Mouse (Mus musculus): ENCODE measurements at regions not wholly inside any gene's neighbourhood (a gene's known extent, or its start where the extent isn't known, plus 50 kb on each side); places are given as distances from the start of the nearest gene placed in this dataset.

DNA sequence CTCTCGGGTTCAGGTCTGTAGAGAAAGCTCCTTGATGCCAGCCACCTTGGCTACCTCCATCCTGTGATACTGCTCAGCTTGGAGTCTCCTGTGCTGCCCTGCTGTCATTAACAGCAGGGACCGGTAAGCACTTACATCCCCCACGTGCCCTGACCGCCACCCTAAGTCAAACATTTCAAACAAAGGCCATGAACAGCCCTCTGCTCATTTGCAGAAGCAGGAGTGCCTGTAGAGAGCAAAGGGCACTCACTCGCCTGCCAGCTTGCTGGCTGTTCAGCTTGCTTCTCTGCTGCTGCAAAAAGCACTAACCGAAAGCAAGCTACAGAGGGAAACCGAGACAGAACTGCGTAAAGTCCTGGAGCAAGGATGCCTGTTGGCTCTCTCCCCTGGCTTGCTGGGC, 61.8 kb upstream of the Thy1 start:
- no peak for DNase-seq (ENCODE audit: low read depth)

DNA sequence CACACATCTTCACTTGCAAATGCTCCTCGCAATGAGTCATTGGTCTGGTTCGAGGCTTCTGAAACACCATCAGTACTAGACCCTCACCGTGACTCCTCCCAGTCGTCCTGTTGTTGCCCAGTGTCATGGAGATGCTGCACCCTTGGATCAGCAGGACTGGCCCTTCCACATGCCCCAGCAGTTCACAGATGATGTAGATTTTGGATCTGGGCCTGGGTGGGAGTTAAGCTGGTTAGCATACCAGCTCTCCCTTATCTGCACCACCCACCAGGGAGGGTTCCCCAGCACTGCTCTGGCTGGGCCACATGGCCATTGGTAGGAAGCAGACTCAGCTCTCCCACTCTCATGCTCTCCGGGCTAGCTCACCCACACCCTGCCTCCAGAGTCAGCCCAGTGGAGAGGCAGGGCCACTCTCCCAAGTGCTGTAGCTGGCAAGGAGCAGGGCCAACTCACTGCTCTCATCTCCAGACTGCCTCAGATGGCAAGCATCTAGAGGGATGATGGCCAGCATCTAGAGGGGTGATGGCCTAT, 60.8 kb upstream of the Thy1 start:
- no peak for DNase-seq (ENCODE audit: low read depth)

DNA sequence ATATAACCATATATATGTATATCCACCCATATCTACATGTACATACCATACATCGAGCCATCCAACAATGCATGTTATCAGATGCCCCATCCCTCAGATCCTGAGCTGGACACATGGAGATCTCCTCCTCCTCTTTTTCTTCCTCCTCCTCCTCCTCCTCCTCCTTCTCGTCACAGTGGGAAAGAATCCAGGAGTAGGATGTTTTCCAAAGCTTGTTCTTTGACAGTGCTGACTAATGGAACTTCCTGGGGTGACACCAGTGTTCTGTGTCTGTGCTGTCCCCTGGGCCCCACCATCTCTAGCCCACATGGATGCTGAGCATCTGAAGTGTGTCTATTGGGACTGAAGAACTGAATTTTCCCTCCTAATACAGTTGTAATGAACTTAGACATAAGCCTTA, 60.0 kb upstream of the Thy1 start:
- no peak for DNase-seq (ENCODE audit: low read depth)

DNA sequence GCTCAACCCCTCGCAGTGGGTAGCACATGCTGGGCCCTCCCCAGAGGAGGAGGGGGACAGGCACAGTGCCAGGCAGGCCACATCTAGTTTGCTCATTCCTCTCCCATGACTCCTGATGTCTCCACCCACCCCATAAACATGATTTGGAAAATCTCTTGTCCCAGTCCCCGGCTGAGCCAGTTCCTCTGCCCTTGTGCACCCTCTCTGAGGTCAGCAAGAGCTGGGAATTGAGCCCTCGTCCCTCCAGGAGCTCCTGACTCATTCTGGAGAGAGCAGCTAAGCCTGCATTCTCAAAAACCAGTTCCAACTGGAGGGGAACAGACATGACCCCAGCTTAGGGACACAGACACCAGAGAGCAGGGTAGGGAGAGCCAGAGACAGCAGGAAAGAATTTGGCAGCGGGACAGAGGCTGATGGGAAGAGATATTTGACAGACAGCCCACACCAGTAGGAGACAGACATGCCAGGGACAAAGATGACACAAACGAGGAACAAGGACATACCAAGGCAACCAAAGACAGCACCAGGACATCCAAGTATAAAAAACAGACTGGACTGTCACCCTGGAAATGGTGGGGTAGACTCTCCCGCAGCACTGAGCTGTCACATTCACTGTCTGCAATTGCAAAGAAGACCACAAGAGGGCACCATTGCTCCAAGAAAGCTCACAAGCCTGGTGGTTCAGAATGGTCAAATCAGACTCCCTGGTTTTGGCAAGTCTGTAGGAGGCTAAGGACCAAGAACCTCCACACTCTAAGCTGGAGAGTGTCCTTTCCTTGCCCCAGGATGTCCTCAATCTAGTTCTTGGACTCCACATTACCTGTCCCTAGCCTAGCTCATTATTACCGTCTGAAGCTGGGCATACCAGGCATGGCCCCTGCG, 58.8 kb upstream of the Thy1 start:
- peak; percentile 78 for DNase-seq (ENCODE audit: low read depth)

DNA sequence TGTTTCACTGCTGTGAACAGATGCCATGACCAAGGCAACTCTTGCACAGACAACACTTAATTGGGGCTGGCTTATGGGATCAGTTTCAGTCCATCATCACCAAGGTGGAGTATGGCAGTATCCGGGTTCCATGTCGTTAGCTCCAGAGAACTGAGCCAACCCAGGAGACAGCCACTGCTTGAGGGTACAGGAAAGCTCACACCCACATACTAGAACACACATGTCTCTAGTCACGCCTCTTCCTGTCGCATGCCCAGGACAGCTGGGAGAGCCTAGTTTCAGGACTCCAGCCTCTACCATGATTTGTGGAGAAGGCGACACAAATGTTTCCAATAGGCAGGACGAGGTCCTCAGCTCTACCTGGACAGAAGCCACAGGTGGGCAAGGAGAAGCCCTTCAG, 55.2 kb upstream of the Thy1 start:
- no peak for DNase-seq (ENCODE audit: low read depth)

GRCm38 (mm10) chr9:43988981-43989860, 54.0 kb upstream of the Thy1 start:
- no peak for DNase-seq (ENCODE audit: low read depth)

GRCm38 (mm10) chr9:43990124-43990523, 53.1 kb upstream of the Thy1 start:
- DNase-seq (ENCODE audit: low read depth): no peak

DNA sequence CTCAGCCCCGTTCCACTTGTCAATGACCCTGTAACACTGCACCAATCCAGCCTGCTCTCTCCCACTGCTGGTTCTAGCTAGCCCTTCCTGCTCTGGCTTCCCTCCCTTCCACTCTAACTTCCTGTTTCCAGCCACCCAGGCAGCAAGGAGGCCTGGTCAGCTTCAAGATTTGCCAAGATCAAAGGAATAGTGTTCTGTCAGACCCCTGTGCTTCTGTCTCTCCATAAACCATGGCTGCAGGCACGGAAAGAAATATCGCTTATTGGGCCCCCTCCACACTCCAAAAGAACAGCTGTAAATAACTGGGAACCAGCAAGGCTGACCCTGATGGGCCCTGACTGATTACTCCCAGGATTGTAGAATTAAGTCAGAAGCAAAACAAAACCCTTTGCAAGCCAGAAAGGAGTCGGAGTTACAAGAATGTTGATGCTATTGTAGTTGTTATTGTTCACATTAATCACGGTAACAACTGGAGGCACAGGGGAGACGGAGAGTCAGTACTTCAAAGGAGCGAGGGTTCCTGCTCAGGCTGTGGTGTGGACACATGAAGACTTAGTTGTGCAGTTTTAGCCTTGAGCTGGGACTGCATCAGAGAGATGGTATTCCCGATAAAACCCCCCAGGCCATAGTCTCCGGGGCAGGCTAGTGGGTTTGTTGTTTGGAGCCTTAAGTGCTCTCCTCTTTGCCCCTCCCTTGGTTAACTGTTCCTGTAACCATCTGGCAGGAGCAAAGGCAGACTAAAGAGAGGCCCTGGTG, 49.8 kb upstream of the Thy1 start:
- DNase-seq (ENCODE audit: low read depth): no peak
